ENCODE assay signal across 8 mouse cellular contexts in genomic region chr10:80371411-80371966, GRCm38 (mm10). TPM values are rescaled to one million over a fixed set of nuclear protein-coding genes. Genes with fewer than 3 reads are reported as not detected.
DNase-seq lines count a peak whose midpoint lies in the region; ATAC-seq and TF ChIP-seq lines count a peak whose summit lies in the region.

No protein-coding gene starts in this region.

- H3K4me3 ChIP-seq in heart, embryonic 16.5 days (ENCODE audit: low read length) = peak overlapping the region; percentile 30
- 0 out of 2 replicates have a peak overlapping the region, but pooled peaks have one; percentile 13 for H3K4me3 ChIP-seq in midbrain, embryonic 12.5 days
- no peak overlapping the region for H3K4me3 ChIP-seq in stomach, postnatal 0 days (ENCODE audit: low read depth, low read length)

- H3K9ac ChIP-seq in heart, embryonic 16.5 days (ENCODE audit: low read length) = no peak overlapping the region
- H3K9ac ChIP-seq in midbrain, embryonic 12.5 days (replicated peaks) = 0 out of 2 replicates have a peak overlapping the region, but pooled peaks have one; percentile 12
- H3K9ac ChIP-seq in stomach, postnatal 0 days (ENCODE audit: low read length) = no peak overlapping the region

- H3K4me1 ChIP-seq in heart, embryonic 16.5 days (ENCODE audit: control insufficient read depth, insufficient read depth, low read length) = no peaks in the 10 kb centered on the region
- H3K4me1 ChIP-seq in midbrain, embryonic 12.5 days = peaks cover 9% of the 10 kb centered on the region; the same call in 1 of the 2 replicates
- no peaks in the 10 kb centered on the region for H3K4me1 ChIP-seq in stomach, postnatal 0 days (replicated peaks; ENCODE audit: control insufficient read depth, insufficient read depth)

- H3K9me3 ChIP-seq in heart, embryonic 16.5 days (replicated peaks; ENCODE audit: control insufficient read depth, low read length) = peaks cover 5% of the 10 kb centered on the region
- peaks cover 5% of the 10 kb centered on the region for H3K9me3 ChIP-seq in midbrain, embryonic 12.5 days
- H3K9me3 ChIP-seq in stomach, postnatal 0 days (ENCODE audit: control insufficient read depth, low read length) = no peaks in the 10 kb centered on the region

- TF ChIP-seq CTCF in stomach, postnatal 0 days (IDR thresholded peaks at IDR 0.05; ENCODE audit: low read depth) = no peak

- H3K4me2 ChIP-seq in heart, embryonic 16.5 days (ENCODE audit: low read depth, low read length) = peak overlapping the region; percentile 30; the same call in 1 of the 2 replicates
- H3K4me2 ChIP-seq in midbrain, embryonic 12.5 days (replicated peaks) = peak overlapping the region; percentile 35
- H3K4me2 ChIP-seq in stomach, postnatal 0 days (replicated peaks; ENCODE audit: low read depth) = peak overlapping the region; percentile 0; the same call in 1 of the 2 replicates

- no peak for TF ChIP-seq EP300 in stomach, postnatal 0 days (optimal IDR thresholded peaks at IDR 0.05)

- peak; percentile 67 for ATAC-seq in heart, embryonic 16.5 days (replicated peaks; ENCODE audit: extremely low read depth, insufficient read depth, low FRiP score)
- ATAC-seq in midbrain, embryonic 12.5 days (ENCODE audit: low FRiP score, low read depth) = peak; percentile 81
- peak; percentile 55 for ATAC-seq in stomach, postnatal 0 days (ENCODE audit: low FRiP score, low TSS enrichment)

- WGBS in heart, embryonic 16.5 days = 7% methylated on average over 12 of the region's 12 CpGs
- 7% methylated on average over 12 of the region's 12 CpGs for WGBS in midbrain, embryonic 12.5 days
- 6% methylated on average over 12 of the region's 12 CpGs for whole genome bisulfite sequencing in stomach, postnatal 0 days

- H3K27ac ChIP-seq in heart, embryonic 16.5 days (ENCODE audit: low read length) = no peak overlapping the region
- H3K27ac ChIP-seq in midbrain, embryonic 12.5 days (replicated peaks) = peak overlapping the region; percentile 39; the same call in 1 of the 2 replicates
- H3K27ac ChIP-seq in stomach, postnatal 0 days (replicated peaks) = no peak overlapping the region

- 0 out of 2 replicates have a peak, but pooled peaks cover 7% of the 10 kb centered on the region for H3K27me3 ChIP-seq in heart, embryonic 16.5 days (ENCODE audit: control insufficient read depth, insufficient read depth, low read length)
- H3K27me3 ChIP-seq in midbrain, embryonic 12.5 days = peaks cover 16% of the 10 kb centered on the region
- H3K27me3 ChIP-seq in stomach, postnatal 0 days (ENCODE audit: control insufficient read depth, insufficient read depth, low read length) = no peaks in the 10 kb centered on the region

- DNase-seq in ovary, postnatal 36 days (ENCODE audit: low spot score) = peak; percentile 35
- DNase-seq in ovary, postnatal 10 days (ENCODE audit: low spot score) = no peak
- peak; percentile 61 for DNase-seq in cerebellum, adult 8-10 months
- DNase-seq in kidney, postnatal 4 days = peak; percentile 76 to 78
- DNase-seq in stomach, postnatal 0 days (ENCODE audit: low spot score) = peak; percentile 76
- DNase-seq in yolk sac, embryonic 10.5 days (ENCODE audit: low spot score) = no peak

- no peaks in the 10 kb centered on the region for H3K36me3 ChIP-seq in heart, embryonic 16.5 days (ENCODE audit: control insufficient read depth, insufficient read depth)
- H3K36me3 ChIP-seq in midbrain, embryonic 12.5 days = no peaks in the 10 kb centered on the region
- no peaks in the 10 kb centered on the region for H3K36me3 ChIP-seq in stomach, postnatal 0 days (ENCODE audit: control insufficient read depth, insufficient read depth, low read length)

RNA-seq across cellular contexts. Expression of gene Plk5, which starts 15.2 kb away (rescaled TPM):
- 0.07 and 0.14 TPM in 2 replicates for polyA plus RNA-seq in heart, embryonic 16.5 days (2015; fragmentation: Nextera tagmentation; extraction: Ambion mirVana)
- 0.31 and 0.52 TPM in 2 replicates for polyA plus RNA-seq in midbrain, embryonic 12.5 days (2016; fragmentation: Nextera tagmentation; extraction: Ambion mirVana)
- 0.07 TPM in 2 replicates for polyA plus RNA-seq in stomach, postnatal 0 days (2015; fragmentation: Nextera tagmentation; extraction: Ambion mirVana)

RNA-seq across cellular contexts. Expression of gene Mex3d, which starts 16.0 kb away (rescaled TPM):
- polyA plus RNA-seq in heart, embryonic 16.5 days (2015; fragmentation: Nextera tagmentation; extraction: Ambion mirVana) = 2.8 TPM in 2 replicates
- 18.4 and 19.7 TPM in 2 replicates for polyA plus RNA-seq in midbrain, embryonic 12.5 days (2016; fragmentation: Nextera tagmentation; extraction: Ambion mirVana)
- 4.1 and 4.5 TPM in 2 replicates for polyA plus RNA-seq in stomach, postnatal 0 days (2015; fragmentation: Nextera tagmentation; extraction: Ambion mirVana)

RNA-seq across cellular contexts. Expression of gene Adamtsl5, which starts 23.3 kb away (rescaled TPM):
- 15.5 and 16.0 TPM in 2 replicates for polyA plus RNA-seq in heart, embryonic 16.5 days (2015; fragmentation: Nextera tagmentation; extraction: Ambion mirVana)
- polyA plus RNA-seq in midbrain, embryonic 12.5 days (2016; fragmentation: Nextera tagmentation; extraction: Ambion mirVana) = 0.38 and 0.79 TPM in 2 replicates
- polyA plus RNA-seq in stomach, postnatal 0 days (2015; fragmentation: Nextera tagmentation; extraction: Ambion mirVana) = 12.2 and 12.8 TPM in 2 replicates

RNA-seq across cellular contexts. Expression of gene Mbd3, which starts 27.9 kb away (rescaled TPM):
- polyA plus RNA-seq in heart, embryonic 16.5 days (2015; fragmentation: Nextera tagmentation; extraction: Ambion mirVana) = 136 and 155 TPM in 2 replicates
- polyA plus RNA-seq in midbrain, embryonic 12.5 days (2016; fragmentation: Nextera tagmentation; extraction: Ambion mirVana) = 288 and 314 TPM in 2 replicates
- polyA plus RNA-seq in stomach, postnatal 0 days (2015; fragmentation: Nextera tagmentation; extraction: Ambion mirVana) = 81.1 and 82.9 TPM in 2 replicates

RNA-seq across cellular contexts. Expression of gene Uqcr11, which starts 35.1 kb away (rescaled TPM):
- polyA plus RNA-seq in heart, embryonic 16.5 days (2015; fragmentation: Nextera tagmentation; extraction: Ambion mirVana) = 1,492 and 1,877 TPM in 2 replicates
- 398 and 414 TPM in 2 replicates for polyA plus RNA-seq in midbrain, embryonic 12.5 days (2016; fragmentation: Nextera tagmentation; extraction: Ambion mirVana)
- 859 and 899 TPM in 2 replicates for polyA plus RNA-seq in stomach, postnatal 0 days (2015; fragmentation: Nextera tagmentation; extraction: Ambion mirVana)

Comparison
In these comparisons a context has a peak if more than half of its experiments do, and no peak if none do; other contexts are left out.
1. DNase-seq: peak in ovary, postnatal 36 days (single experiment), cerebellum, adult 8-10 months (single experiment), kidney, postnatal 4 days (2 of 2) and stomach, postnatal 0 days (single experiment); none in ovary, postnatal 10 days (single experiment) and yolk sac, embryonic 10.5 days (single experiment).
2. Peak in every context shown above with its lines, with median percentiles within 50 percentile points of each other: ATAC-seq and H3K4me2 ChIP-seq.